Mouse (Mus musculus): ENCODE measurements around the gene Zfp36l2. TPM values are rescaled to one million over a fixed set of nuclear protein-coding genes. Genes with fewer than 3 reads are reported as not detected.
A peak's percentile ranks its signal among the peaks of the same experiment; 100 is the strongest.

Gene Zfp36l2
- polyA plus RNA-seq, 1 experiment from 2014 or later = 9.9 TPM

DNA sequence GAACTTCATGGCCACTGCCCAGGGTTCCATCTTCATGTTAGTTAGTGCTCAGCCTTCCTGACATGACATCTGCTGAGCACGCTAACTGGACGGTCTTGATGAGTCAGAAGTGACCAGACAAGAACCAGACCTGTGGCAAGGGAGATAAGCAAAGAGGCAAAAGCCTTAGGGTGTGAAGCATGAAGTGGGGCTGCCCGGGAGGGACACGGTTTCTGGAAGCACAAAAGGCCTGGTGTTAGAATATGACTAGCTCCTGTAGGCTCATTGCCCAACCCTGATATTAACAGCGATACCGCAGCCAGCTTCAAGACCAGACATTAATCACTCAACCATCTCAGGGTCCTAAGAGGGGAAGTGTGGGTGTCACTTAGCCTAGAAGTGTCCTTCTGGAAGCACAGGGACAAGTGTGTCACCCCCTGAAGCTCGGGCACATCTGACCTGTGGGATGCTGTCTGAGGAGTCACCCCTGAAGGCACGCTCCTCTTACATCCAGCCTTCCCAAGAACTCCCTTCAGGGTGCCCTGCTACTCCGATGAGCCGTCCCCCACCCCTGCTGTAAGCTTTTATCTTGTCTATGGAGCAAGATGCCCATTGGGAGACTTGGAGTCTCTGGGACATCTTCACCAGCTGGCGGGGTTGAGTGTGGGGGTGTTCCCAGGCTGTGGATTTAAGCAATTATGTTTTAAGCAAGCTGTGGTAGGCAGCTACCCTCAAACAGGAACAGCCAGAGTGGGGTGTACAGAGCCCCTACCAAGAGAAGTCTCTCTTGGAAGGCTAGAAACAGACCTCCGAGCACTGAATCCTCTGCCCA, 34.6 kb downstream of the Zfp36l2 start:
- DNase-seq (ENCODE audit: low spot score) = no peak
- WGBS = 80% methylated on average over 12 of the region's 12 CpGs
- Histone ChIP-seq H3K4me3 (no peak overlapping the region), H3K4me1 (replicated peaks) (peaks cover 57% of the 10 kb centered on the region), H3K36me3 (no peaks in the 10 kb centered on the region), H3K27ac (peak overlapping the region; percentile 73), H3K9me3 (no peaks in the 10 kb centered on the region), H3K27me3 (ENCODE audit: insufficient read depth, poor library complexity, severe bottlenecking) (peaks cover 56% of the 10 kb centered on the region)

DNA sequence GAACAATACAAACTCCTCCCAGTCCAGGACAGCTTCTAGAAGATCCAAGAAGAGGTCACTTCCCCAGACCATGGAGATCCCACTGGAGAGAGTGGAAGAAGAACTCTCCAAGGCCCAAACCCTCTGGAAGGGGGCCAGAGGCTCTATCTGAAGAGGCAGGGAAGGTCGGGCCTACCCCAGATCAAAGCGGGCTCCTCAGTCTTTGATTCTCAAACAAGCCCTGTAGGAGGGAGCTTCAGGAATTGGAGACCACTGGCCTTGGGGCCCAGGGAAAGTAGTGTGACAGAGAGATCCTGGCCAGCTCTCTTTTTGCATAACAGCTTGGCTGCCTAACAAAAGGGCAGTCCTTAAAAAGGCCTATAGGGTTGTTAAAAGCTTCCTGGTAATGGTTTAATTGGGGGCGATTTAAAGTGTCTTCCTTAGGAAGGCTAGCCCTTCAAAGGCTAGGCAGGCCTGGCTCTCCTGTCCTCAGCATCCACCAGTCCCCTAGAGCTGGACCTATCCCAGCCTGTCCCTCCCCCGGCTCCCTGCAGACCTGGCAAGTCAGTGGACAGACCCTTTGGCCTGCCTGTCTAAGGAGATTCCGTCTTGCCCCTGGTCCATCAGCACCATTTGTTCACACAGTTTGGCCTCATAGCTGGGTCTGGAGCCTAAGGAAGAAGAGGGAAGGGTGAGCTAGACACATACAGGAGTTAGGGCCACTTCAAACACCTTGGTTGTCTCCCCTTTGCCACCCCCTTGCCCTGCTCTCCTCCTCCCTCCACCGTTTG, 35.4 kb downstream of the Zfp36l2 start:
- 30% methylated on average over 6 of the region's 6 CpGs for WGBS
- H3K4me1 ChIP-seq (replicated peaks) = peaks cover 57% of the 10 kb centered on the region
- no peaks in the 10 kb centered on the region for H3K36me3 ChIP-seq
- DNase-seq (ENCODE audit: low spot score) = no peak
- H3K4me3 ChIP-seq = no peak overlapping the region
- H3K27ac ChIP-seq = peak overlapping the region; percentile 73
- peaks cover 55% of the 10 kb centered on the region for H3K27me3 ChIP-seq (ENCODE audit: insufficient read depth, poor library complexity, severe bottlenecking)
- no peaks in the 10 kb centered on the region for H3K9me3 ChIP-seq

DNA sequence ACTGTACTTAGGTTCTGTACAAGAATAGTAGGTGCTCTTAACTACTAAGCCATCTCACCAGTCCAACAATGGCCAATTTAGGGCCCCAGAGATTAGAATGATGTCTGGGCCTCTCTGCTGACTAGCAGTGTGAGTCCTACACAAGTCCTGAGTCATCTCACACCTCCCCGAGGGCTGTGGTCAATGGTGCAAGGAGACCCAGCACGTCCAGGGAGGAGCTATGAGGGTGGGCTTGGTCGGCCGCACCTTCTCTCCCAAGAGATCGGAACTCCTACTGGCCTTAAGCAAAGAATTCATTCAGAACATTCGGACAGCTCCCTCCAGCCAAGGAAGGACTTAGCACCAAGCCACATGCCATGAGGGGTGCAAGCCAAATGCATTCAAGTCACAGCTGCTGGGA, 36.4 kb downstream of the Zfp36l2 start:
- 66% methylated on average over 6 of the region's 6 CpGs for WGBS
- Histone ChIP-seq H3K36me3 (no peaks in the 10 kb centered on the region), H3K4me1 (replicated peaks) (peaks cover 57% of the 10 kb centered on the region), H3K27me3 (ENCODE audit: insufficient read depth, poor library complexity, severe bottlenecking) (peaks cover 50% of the 10 kb centered on the region), H3K4me3 (no peak overlapping the region), H3K9me3 (no peaks in the 10 kb centered on the region), H3K27ac (no peak overlapping the region)
- DNase-seq (ENCODE audit: low spot score) = no peak

- no peak overlapping the region for H3K4me3 ChIP-seq
- no peaks in the 10 kb centered on the region for H3K9me3 ChIP-seq
- 0 out of 2 replicates have a peak overlapping the region, but pooled peaks have one; percentile 67 for H3K27ac ChIP-seq
- H3K27me3 ChIP-seq (ENCODE audit: insufficient read depth, poor library complexity, severe bottlenecking) = peaks cover 47% of the 10 kb centered on the region
- 43% methylated on average over 8 of the region's 8 CpGs for WGBS
- no peaks in the 10 kb centered on the region for H3K36me3 ChIP-seq
- DNase-seq (ENCODE audit: low spot score) = no peak
- H3K4me1 ChIP-seq (replicated peaks) = peaks cover 61% of the 10 kb centered on the region
Observed at GRCm38 (mm10) chr17:84150291-84150690, 37.5 kb downstream of the Zfp36l2 start.

- Histone ChIP-seq H3K36me3 (no peaks in the 10 kb centered on the region), H3K4me3 (no peak overlapping the region), H3K27me3 (ENCODE audit: insufficient read depth, poor library complexity, severe bottlenecking) (peaks cover 50% of the 10 kb centered on the region), H3K4me1 (replicated peaks) (peaks cover 66% of the 10 kb centered on the region), H3K9me3 (no peaks in the 10 kb centered on the region), H3K27ac (peak overlapping the region; percentile 67; the same call in 1 of the 2 replicates)
- 39% methylated on average over 5 of the region's 5 CpGs for WGBS
- DNase-seq (ENCODE audit: low spot score) = no peak
Observed at GRCm38 (mm10) chr17:84149566-84149965, 38.2 kb downstream of the Zfp36l2 start.

DNA sequence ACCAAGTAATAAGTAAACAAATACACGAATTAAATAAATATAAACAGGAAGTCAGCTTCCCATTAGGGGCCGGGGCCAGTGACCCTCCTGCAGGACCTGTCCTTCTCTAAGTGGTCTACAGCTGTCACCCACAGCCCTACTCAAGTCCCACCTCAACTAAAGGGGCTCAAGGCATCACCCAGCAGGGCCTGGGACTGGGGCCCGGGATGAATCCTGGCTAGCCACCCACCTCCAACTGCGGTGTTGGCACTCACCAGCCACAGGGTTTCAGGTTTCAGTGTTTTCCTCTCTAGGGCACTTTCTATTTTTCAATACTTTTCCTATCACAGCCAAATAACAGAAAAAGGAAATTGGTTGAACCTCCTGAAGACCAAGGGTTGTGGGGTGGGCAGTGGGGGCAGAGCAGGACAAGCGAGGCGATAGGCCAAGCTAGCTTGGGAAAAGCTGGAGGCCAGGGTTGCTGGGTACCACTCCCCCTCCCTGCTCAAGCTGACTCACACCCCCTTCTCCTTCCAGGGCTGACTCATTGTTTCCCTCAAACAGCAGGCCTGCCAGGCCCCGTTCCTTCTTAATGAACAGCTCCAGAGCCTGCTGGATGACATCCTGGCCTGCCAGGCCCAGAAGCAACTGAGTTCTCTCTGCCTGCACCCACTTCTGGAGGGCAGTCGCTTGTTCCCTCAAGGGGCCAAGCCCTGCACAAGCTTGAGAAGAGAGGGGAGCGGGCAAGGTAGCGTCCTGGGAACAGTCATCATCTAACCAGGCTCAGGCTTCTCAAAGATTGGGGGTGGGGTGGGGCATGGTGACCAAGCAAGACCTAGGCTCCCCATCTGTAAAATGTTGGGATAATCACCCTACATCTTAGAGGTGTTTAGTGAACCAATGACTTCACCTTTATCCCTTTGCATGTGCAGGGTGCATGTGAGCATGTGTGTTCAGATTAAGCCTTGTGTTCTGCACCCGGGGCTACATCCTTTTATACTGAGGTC, 39.0 kb downstream of the Zfp36l2 start:
- H3K9me3 ChIP-seq = no peaks in the 10 kb centered on the region
- H3K36me3 ChIP-seq = no peaks in the 10 kb centered on the region
- WGBS = 24% methylated on average over 11 of the region's 11 CpGs
- DNase-seq (ENCODE audit: low spot score) = peak; percentile 39
- peak overlapping the region; percentile 78 for H3K27ac ChIP-seq
- H3K4me3 ChIP-seq = no peak overlapping the region
- H3K27me3 ChIP-seq (ENCODE audit: insufficient read depth, poor library complexity, severe bottlenecking) = peaks cover 48% of the 10 kb centered on the region
- H3K4me1 ChIP-seq (replicated peaks) = peaks cover 66% of the 10 kb centered on the region

GRCm38 (mm10) chr17:84147183-84148108, 40.3 kb downstream of the Zfp36l2 start:
- peaks cover 72% of the 10 kb centered on the region for H3K4me1 ChIP-seq (replicated peaks)
- WGBS = 44% methylated on average over 11 of the region's 11 CpGs
- peaks cover 34% of the 10 kb centered on the region for H3K27me3 ChIP-seq (ENCODE audit: insufficient read depth, poor library complexity, severe bottlenecking)
- H3K4me3 ChIP-seq = no peak overlapping the region
- peak overlapping the region; percentile 71 for H3K27ac ChIP-seq
- H3K36me3 ChIP-seq = no peaks in the 10 kb centered on the region
- H3K9me3 ChIP-seq = no peaks in the 10 kb centered on the region
- DNase-seq (ENCODE audit: low spot score) = no peak

DNA sequence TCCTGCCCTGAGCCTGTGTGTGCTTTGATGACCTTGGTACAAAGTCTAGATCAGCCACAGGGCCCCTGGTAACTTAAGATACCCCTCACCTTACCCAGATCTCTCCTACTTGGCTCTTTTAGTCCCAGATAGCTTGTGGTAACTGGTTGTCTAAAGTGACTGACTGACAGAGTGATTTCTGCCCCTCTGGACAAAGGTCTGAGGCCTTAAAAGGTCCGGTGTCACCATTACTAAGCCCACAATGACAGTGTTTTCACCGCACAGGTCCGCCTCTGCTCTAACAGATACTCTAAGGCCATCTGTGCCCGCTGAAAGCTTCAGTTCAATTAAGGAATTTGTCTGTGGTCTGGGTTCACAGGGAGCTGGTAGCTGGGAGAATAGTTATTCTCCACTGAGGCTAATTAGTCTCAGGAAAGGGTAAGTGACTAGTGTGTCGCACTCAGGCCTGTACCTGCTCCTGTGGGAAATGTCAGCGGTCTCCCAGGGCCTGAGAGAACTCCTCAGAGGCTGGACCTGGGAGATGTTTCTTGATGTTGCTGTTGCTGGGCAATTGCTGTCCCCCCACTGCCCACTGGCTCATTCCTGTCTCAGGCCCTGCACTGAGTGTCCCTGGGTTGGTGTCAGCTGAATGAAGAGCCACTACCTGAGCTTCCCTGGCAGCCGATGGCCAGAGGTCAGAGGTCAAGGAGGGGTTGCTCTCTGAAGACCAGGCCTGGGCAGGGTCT, 41.1 kb downstream of the Zfp36l2 start:
- H3K4me3 ChIP-seq = no peak overlapping the region
- H3K9me3 ChIP-seq = no peaks in the 10 kb centered on the region
- no peaks in the 10 kb centered on the region for H3K36me3 ChIP-seq
- peaks cover 66% of the 10 kb centered on the region for H3K4me1 ChIP-seq (replicated peaks)
- DNase-seq (ENCODE audit: low spot score) = no peak
- H3K27me3 ChIP-seq (ENCODE audit: insufficient read depth, poor library complexity, severe bottlenecking) = peaks cover 27% of the 10 kb centered on the region
- 39% methylated on average over 7 of the region's 7 CpGs for WGBS
- H3K27ac ChIP-seq = peak overlapping the region; percentile 71

DNA sequence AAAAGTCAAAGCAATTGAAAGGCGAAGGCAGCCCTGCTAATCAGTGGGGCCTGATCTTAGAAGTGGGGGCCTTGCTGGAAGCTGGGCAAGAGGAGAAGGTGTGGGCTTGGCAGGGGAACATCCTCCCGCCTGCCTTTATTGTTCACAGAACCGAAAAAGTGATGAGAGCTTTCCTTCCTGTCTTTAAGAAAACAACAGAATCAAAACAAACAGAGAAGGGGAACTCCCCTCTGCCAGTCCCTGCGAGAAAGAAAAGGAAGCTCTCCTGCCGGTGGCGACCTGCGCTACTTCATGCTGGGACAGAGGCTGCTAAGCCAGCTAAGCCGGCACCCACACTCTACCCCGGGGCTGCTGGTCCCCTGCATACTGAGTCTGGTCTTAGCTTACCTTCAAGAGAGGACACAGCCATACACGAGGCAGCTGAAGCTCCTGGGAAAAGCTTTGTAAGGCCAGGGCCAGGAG, 41.9 kb downstream of the Zfp36l2 start:
- H3K36me3 ChIP-seq = no peaks in the 10 kb centered on the region
- H3K27me3 ChIP-seq (ENCODE audit: insufficient read depth, poor library complexity, severe bottlenecking) = peaks cover 22% of the 10 kb centered on the region
- H3K27ac ChIP-seq = peak overlapping the region; percentile 71
- no peak for DNase-seq (ENCODE audit: low spot score)
- no peak overlapping the region for H3K4me3 ChIP-seq
- WGBS = 6% methylated on average over 10 of the region's 10 CpGs
- H3K9me3 ChIP-seq = no peaks in the 10 kb centered on the region
- H3K4me1 ChIP-seq (replicated peaks) = peaks cover 72% of the 10 kb centered on the region

DNA sequence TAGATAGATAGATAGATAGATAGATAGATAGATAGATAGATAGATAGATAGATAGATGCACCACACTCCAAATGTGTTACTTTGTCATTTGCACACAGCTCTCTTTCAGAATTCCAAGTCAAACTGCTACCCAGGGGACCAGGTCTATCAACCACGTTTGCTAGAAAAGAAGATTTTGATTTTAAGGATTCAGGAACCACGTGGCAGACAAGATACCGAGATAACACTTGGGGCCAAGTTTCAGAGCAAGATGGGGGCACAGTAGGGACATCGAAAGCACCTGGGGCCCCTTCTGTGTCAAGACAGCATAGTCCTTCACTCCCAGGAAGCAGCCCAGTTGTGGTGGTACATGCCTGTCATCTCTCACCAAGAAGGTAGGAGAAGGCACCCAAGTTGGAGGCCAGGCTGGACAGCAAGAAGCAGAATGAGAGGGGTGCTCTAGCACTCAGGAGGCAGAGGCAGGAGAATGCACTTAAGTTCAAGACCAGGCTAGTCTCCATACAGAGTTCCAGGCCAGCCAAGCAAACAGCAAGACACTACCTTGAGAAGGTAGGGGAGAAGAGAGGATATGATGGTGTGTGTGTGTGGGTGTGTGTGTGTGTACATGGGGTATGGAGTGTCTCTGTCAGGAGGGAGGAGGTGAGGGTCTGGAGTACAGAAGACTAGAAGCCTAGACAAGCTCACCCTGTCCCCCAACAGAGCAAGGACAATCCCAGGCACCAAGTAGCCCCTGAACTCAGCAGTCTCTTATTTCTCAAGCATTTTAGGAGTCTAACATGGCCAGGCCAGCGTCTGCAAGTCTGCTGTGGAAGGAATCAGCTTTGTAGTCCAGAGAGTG, 42.8 kb downstream of the Zfp36l2 start:
- peak overlapping the region; percentile 71 for H3K27ac ChIP-seq
- no peak overlapping the region for H3K4me3 ChIP-seq
- 78% methylated on average over 5 of the region's 5 CpGs for WGBS
- peaks cover 18% of the 10 kb centered on the region for H3K27me3 ChIP-seq (ENCODE audit: insufficient read depth, poor library complexity, severe bottlenecking)
- H3K9me3 ChIP-seq = no peaks in the 10 kb centered on the region
- H3K36me3 ChIP-seq = no peaks in the 10 kb centered on the region
- H3K4me1 ChIP-seq (replicated peaks) = peaks cover 75% of the 10 kb centered on the region
- no peak for DNase-seq (ENCODE audit: low spot score)

All from hindbrain, embryonic 10.5 days (tissue).